Mouse (Mus musculus): ENCODE results near the gene Akt3.
A peak's percentile ranks its signal among the peaks of the same experiment; 100 is the strongest.

Akt3 gene

DNA sequence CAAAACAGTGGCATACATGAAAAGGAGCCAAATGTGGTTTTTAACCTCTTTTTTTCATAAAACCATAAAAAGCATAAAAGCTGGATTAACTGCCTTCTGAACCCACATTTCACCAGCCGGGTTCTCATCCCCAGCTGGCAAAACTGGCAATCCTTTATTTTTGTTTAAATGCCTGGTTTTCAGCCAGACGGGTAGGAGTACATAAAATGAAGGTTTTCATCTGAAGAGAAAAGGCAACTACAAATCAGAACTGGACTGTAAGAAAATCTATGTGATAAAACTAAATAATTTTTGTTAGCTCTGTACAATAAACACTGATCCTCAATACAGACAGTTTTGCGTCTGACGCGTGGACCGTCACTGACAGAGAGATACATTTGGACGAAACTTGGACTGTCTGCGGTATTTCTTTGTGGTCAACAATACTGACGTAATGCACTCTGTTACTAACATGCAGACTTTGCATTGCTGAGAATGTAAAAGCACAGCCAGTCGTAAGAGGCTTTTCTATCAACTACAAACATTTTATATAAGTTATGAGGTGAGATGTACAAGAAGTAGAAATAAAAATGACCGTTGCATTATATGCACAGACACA, 206.5 kb downstream of the Akt3 start:
- DNase-seq (ENCODE audit: low spot score in 2 of 2) = no peak

DNA sequence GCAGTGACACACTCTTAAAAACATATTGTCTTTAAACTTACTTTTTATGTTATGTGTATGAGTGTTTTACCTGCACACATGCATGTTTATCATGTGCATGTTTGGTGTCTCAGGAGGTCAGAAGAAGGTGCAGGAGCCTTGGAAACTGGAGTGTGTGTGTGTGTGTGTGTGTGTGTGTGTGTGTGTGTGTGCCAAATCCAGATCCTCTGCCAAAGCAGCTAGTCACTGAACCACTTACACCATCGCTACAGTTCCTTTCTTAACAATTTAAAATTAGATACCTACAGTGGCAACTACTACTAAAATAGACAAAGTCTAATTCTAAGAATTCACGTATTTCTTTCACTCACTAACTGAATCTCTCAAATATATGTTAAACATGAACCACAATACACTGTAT, 209.2 kb downstream of the Akt3 start:
- DNase-seq (ENCODE audit: low spot score in 2 of 2) = no peak

DNA sequence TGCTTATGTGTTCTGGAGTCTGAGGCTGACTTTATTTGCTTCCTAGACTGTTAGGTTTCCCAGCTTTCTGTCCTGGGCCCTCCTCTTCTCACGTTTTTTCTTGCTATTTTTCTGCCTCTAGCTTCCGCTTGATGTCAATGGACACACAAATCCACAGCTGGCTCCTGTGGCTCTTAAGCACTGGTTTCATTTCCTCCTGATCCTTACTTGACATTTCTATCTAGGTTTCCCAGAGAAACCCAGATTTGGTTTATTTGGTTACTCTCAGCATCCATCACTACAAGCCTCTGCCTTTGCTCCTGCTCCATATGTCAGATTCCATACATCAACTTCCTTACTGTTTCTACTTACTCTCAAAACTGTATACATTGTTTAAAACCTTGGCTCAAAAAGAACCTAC, 211.0 kb downstream of the Akt3 start:
- no peak for DNase-seq (ENCODE audit: low spot score in 2 of 2)

DNA sequence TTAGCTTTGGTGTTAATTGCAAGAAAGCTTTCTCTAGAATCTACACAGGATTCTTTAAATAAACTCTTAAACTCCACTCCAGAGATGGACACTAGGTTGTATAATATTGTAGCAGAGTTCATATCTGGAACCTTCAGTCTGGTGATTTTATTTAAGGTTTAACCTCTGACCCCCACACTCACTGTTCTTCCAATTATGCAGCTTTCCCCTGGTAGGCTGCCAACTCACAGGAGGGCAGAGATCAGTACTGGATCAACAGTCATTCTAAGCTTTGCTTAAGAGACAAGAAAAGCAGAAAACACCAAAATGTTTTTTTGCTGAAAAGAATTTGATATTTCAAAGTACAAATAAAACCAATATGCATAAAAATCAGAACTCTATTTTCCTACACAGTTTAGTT, 212.1 kb downstream of the Akt3 start:
- peak in 1 of 2 experiments; percentile 31 for DNase-seq (ENCODE audit: low spot score in 2 of 2)

DNA sequence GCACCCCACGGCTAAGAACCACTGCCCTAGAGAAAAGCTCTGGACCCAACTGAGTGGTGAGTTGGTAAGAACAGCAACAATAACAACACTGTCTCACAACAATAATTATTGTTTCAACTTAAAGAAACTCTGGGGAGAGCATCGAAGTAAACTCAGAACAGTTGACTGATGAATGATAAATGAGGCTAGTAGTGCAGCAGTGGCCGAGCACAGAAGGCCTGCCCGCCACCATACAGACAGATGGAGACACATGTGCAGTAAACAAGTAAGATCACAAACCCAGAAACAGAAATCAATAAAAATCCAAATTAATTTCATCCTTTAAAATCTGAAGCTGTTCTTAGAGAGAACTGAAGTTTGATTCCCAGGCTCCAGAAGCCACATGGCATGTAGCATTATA, 217.9 kb downstream of the Akt3 start:
- no peak for DNase-seq (ENCODE audit: low spot score in 2 of 2)

DNA sequence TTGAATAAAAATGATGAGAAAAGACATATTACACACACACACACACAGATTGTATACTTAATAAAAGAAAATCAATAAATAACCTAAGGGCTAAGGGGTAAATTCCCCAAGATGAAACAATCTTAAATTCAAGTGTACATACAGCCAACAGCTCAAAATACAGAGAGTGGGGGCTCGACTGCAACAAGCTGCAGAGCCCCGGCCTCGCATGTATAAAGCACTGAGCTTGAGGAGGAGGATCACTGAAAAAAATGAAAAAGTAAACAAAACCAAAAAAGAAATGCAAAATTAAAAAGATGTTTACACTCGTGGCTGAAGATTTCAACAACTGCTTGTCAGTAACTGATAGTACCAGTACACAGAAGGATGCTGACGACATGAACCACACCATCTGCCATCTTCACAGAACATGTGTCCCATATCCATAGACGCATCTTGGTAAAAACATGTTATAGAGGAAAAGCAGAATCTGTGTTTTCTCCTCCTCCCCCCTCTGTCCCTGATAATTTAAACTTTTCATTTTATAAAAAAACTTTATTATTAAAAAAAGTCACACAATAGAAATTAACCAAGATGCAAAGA, 218.8 kb downstream of the Akt3 start:
- no peak for DNase-seq (ENCODE audit: low spot score in 2 of 2)

DNA sequence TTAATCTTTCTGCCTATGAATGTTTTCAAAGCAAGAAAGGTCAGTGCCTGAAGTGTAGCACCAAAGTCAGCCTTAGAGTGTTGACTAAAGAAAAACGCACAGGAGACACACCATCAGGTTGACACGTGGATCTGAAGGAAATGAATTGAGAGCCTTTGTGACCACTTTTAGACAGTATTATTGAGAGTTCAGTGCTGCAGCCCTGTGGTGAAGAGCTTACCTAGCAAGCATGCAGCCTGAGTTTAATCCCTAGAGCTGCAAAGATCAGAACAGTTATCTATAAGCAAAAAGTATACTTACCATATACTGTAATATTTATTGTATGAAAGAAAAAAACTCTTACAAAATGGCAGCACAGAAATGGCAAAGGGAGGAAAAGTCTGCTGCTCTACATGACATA, 219.6 kb downstream of the Akt3 start:
- DNase-seq (ENCODE audit: low spot score in 2 of 2) = no peak

DNA sequence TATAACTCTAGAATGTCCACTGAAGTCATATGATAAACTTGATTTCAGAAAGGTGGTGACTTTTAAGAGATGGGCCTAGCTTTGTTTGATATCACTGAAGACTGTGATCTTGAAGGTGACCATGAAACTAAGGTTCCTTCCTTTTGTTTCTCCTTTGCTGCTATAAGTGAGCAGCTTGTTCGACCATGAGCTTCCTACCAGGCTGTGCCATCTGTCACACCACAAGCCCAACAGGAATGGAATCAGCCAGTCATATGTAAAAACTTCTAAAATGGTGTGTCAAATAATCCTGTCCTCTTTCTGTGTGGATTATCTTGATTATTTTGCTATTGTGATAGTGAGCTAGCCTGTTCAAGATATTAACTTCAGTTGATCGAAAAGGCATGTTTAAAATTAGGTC, 222.5 kb downstream of the Akt3 start:
- no peak for DNase-seq (ENCODE audit: low spot score in 2 of 2)

DNA sequence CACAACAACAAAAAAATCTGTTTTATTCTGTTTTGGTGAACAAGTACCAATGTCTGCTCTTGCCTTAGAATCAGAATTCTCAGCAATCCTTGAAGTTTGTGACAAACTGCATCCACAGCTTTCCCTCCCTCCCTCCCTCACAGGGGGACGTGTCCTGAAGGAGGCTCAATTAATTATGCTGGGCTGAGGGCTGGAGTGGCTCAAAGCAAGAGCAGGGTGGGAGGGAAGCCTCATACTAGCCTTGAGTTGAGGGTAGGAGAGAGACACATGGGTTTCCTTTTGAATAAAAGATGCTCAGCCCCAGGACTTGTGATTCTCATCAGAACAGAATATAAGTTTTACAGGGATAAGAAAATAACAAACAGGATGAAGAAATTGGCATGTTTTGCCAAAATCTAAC, 225.8 kb downstream of the Akt3 start:
- no peak for DNase-seq (ENCODE audit: low spot score in 2 of 2)

DNA sequence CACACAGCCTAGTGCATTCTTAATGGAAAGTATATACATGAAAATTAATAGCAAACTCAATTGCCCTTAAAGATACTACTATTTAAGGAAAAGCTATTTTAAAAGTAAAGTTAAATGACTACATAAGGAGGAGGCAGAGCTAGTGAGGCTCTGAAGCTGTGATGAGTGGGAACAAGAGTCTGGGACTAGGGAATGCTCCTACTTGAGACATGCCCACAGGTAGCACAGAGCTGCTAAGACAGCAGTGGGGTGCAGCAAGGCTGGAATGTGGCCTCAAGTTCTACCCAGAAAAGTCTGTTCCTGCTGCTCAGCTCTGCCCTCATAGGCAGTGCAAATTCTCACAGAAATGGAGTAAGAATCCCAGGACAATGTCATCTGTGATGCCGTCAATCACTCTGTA, 226.8 kb downstream of the Akt3 start:
- no peak for DNase-seq (ENCODE audit: low spot score in 2 of 2)

DNA sequence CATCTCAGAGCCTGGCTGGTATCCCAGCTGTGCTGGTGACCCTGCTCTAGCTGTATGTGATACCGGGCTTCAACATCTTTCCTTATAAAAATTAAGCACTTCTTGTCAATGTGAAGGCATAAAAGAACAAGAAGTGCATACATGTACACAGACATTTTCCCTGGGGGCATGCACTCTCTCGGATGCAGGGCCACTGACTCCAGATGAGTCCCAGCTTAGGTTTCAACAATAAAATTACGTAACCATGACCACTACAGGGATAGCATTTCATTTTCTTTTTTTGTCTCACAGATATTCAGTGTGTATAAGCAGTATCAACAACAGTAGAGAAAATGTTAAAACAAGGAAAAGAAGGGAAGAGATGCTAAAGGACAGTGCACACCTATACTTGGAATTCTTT, 227.3 kb downstream of the Akt3 start:
- DNase-seq (ENCODE audit: low spot score in 2 of 2) = no peak

DNA sequence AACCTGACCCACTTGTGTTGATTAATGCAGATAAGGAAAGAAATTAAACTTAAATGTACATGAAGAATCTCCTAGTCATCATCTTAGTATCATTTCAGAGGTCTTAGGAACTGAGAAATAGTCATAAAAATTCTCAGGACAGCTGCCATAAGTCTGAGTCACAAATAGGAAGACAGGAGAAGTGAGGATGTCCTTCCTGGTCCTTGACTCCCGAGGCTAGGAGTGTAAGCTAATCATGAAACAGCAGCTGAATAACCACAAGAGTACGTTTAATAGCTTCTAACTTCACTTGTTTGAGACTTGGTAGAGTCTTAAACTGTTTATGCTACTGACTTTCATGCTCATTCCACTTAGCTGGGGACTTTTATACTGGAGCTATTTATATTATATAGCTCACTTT, 229.0 kb downstream of the Akt3 start:
- DNase-seq (ENCODE audit: low spot score in 2 of 2) = no peak

DNA sequence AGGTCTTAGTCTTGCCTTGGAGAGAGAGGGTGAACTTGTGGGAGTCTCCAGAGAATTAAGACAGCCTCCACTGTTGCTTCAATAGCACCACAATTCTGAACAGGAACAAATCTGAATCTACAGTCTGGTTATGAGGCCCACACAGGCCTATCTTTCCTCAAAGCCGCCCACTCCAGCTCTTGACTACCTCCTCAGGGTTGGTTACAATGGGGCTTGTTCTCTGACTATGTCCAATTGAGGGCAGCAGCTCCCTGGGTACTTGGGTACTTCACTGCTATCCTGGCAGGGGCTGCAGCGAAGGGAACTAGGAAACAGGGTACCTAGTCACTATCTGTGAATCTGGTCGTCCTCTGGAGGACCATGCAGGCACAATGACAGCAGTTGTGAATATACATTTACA, 230.3 kb downstream of the Akt3 start:
- DNase-seq (ENCODE audit: low spot score in 2 of 2) = no peak

DNA sequence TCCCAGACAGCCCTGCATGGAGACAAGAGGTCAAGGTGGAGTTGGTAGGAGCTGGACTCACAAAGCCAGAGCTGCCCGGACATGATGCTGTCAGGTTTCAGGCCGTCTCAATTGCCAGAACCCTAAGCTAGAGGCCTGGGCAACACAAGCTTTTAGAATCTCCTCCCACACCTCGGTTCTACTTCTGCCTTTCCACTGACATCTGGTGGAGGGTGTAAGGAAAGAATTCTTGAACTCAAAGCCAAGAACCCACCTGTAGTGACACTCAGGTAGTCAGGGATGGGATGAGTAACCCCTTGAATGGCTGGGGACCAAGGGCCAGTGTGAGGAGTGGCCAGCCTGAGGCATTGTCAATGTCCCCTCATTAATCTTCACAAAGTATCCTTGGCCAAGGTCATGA, 235.3 kb downstream of the Akt3 start:
- DNase-seq (ENCODE audit: low spot score in 2 of 2) = no peak

DNA sequence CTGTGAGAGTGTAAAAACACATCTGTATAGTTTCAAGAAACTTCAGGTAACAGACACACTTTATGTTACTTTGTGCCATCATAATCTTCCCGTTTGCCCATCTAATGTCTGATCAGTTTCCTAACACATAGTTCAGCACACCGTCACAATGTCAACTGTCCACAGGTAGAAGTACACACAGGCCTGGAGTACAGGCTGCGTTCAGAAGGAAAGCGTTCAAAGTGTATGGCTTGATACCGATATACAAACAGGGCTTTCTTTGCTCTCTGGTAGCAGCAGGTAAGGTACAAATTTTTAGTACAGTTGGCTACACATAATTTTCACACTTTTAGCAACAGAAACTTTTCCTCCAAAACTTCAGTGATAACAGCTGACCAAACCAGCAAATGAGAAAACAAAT, 238.3 kb downstream of the Akt3 start:
- no peak for DNase-seq (ENCODE audit: low spot score in 2 of 2)

DNA sequence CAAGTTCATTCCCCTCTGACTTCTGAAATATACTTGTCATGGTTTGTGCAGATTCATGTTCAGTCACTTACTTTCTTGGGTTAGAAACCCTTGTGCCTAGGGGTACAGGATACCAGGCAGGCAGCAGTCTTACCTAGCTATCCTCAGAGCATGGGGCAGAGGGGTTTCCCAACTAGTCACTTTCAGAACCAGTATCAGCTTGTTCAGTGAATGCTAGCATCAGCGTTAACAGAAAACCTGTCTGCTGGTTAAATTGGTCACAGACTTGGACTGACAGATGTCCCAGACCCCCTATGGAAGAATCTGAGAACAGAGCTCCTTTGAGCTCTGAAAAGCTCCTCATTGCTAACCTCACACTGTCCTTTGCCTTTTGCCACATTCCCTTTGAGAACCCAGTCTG, 239.3 kb downstream of the Akt3 start:
- no peak for DNase-seq (ENCODE audit: low spot score in 2 of 2)

DNA sequence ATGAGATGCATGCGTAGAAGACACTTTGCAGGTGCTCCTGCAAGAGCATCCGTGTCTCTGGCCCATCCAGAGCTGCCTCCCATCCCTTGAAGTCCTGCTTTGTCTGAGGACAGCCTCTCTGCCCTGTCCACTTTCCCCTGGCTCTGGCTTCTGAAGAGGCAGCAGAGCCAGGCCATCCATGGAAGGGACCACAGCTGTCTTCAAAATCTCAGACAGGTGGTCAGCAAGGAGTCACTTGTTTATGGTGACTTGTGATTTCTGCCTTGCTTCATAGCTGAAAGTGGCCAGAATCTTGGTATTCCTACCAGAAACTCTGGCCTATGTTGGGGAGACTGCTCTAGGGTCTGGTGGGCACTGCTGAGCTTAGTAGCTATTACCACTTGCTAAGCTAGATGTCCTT, 241.3 kb downstream of the Akt3 start:
- DNase-seq (ENCODE audit: low spot score in 2 of 2) = no peak

DNA sequence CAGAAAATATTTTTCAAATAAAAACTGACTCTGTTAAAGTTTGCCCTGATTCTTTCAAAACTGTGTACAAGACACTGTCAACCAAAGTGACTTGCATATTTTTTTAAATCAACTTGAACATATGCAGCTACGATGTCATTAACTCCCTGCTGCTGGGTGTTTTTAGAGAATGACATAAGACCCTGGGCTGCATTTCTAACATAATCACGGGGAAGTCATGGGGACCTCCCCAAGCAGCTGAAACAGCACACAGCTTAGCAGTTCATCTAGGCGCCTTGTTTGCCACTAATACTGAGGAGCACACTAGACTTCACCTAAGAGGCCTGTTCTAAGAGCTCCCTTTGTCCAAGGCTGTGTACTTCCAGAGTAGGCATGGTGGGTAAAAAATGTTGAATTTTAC, 242.1 kb downstream of the Akt3 start:
- no peak for DNase-seq (ENCODE audit: low spot score in 2 of 2)

DNA sequence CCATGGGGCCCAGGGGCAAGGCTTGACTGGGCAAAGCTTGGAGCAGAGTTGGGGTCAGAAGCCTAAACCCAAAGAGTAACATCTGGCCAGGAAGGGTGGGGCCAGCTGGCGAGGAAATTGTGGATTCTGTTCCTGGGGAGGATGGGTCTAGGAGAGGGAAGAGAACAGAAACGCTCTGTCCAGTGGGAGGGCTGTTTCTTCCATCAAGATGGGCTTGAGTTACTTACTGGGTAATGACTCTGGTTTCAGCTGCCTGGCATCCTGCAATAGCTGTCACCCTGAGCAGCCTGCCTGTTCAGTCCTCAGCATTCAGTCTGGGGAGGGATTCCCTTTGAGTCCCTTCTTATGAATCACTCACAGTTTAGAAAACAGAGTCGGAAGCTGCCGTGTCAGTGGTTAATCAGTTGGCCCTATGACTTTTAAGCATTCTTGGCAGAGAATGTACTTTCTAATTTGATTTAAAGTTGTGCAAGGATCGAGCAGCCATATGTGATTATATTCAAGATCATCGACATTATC, 243.0 kb downstream of the Akt3 start:
- no peak for DNase-seq (ENCODE audit: low spot score in 2 of 2)

DNA sequence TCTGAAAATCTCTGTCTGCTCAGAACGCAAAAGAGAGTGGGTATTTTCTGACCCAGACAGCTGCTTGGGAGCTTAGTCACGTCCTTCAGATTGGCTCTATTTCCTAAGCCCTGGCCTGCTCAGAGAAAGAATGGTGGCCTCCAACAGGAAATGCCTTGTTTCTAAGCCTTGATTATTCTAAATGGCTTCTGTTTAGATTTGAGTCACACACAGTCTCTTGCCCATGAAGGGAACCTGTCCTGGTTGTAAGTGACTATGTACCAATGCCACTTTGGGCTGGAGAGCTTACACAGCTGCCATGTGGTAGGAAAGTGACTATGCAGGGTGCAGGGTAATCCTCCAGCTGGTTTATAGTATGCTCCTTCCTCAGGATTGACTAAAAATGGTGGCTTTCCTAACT, 243.7 kb downstream of the Akt3 start:
- no peak for DNase-seq (ENCODE audit: low spot score in 2 of 2)

DNA sequence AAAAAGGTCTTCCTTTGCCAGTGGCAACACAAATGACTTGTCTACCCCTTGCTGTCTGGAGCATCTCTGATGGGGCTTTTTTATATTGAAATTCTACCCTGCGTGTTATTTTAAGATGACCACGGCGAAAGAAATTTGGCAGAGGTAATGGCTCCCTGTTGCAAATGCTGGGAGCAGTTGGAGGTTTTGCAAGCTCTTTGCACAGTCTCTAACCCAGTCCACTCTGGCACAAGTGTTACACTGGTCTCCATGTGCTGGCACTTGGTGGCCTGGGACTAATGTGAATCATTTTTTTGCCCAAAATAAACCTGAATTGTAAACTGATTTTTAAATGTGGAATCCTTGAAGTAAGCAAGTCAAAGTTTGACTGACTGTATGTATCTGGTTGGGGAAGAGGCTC, 244.2 kb downstream of the Akt3 start:
- DNase-seq (ENCODE audit: low spot score in 2 of 2) = peak in 1 of 2 experiments; percentile 18

DNA sequence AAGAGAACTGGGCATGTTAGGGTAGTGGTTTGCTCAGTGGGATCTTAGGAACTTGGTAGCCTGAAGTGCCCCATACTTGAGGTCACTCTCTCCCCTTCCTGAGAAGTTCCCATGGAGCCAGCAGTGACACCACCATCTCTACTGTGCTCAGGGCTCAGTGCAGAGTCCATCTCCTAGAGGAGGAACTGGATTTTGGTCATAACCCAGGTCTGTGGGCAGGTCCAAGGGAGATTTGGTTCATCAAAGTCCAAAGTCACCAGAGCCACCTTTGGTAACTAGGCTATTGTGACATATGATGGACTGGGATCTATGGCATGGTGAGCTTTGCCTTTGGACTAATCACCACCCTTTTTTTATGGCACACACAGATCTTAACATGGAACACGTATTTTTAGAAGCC, 244.7 kb downstream of the Akt3 start:
- no peak for DNase-seq (ENCODE audit: low spot score in 2 of 2)

DNA sequence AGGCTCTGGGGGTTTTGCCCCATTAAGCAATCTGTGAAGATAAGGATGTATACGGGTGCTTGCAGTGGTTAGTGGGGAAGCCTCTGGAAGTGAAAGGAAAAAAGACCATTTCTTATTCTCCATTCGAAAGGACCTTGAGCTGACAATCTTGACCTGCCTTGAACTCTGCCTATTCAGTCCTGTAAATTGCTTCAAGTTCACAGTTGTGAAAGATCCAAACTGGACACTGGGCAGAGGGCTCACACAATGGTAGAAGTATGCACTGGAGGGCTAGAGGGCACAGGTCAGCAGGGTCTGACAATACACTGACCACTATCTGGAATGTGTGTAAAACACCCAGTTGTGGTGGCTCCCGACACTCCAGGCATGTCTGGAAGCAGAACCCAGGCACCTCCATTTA, 245.2 kb downstream of the Akt3 start:
- no peak for DNase-seq (ENCODE audit: low spot score in 2 of 2)

DNA sequence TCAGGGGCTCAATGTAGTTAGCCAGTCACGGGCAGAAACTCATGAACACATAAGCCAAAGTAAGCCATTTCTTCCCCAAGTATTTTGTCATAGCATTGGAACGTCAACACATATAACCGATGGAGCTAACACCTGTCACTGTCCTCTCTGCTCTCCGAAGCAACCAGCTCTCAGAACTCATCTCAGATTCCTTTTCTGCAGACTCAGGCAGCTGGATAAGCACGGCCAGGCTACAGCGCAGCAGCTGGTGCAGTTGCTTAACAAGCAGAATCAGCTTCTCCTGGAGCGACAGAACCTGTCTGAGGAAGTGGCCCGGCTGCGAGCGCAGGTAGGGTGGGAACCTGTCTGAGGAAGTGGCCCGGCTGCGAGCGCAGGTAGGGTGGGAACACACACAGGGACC, 246.3 kb downstream of the Akt3 start:
- no peak for DNase-seq (ENCODE audit: low spot score in 2 of 2)
